Mouse (Mus musculus): ENCODE measurements around the gene Cpsf4l.

The Cpsf4l gene

GRCm38 (mm10) chr11:113699643-113700042 is 10.2 kb downstream of the Cpsf4l start:
- DNase-seq (ENCODE audit: extremely low spot score), result no peak

GRCm38 (mm10) chr11:113698013-113698545 is 11.7 kb downstream of the Cpsf4l start:
- no peak for DNase-seq (ENCODE audit: extremely low spot score)

GRCm38 (mm10) chr11:113697571-113697970 is 12.2 kb downstream of the Cpsf4l start:
- DNase-seq (ENCODE audit: extremely low spot score), result no peak

GRCm38 (mm10) chr11:113691851-113692250 is 18.0 kb downstream of the Cpsf4l start:
- DNase-seq (ENCODE audit: extremely low spot score), result no peak

GRCm38 (mm10) chr11:113691318-113691717 is 18.5 kb downstream of the Cpsf4l start:
- no peak for DNase-seq (ENCODE audit: extremely low spot score)

- DNase-seq (ENCODE audit: extremely low spot score), result no peak
These were observed 19.3 kb downstream of the Cpsf4l start for GRCm38 (mm10) chr11:113690506-113690905.

GRCm38 (mm10) chr11:113687031-113687430 is 22.8 kb downstream of the Cpsf4l start:
- no peak for DNase-seq (ENCODE audit: extremely low spot score)

GRCm38 (mm10) chr11:113684707-113685426 is 24.9 kb downstream of the Cpsf4l start:
- DNase-seq (ENCODE audit: extremely low spot score), result no peak

GRCm38 (mm10) chr11:113683957-113684706 is 25.7 kb downstream of the Cpsf4l start, which contains the start of the genes Fam104a and D11Wsu47e:
Gene Fam104a, minus strand, starts transcription at chr11:113684155.
Gene D11Wsu47e, plus strand, starts transcription at chr11:113684412.
- peak; percentile 96 for DNase-seq (ENCODE audit: extremely low spot score)

- no peak for DNase-seq (ENCODE audit: extremely low spot score)
These were observed 26.2 kb downstream of the Cpsf4l start for GRCm38 (mm10) chr11:113683627-113683956.

- peak; percentile 71 for DNase-seq (ENCODE audit: extremely low spot score)
These were observed 26.8 kb downstream of the Cpsf4l start for GRCm38 (mm10) chr11:113682897-113683626.

GRCm38 (mm10) chr11:113681979-113682378 is 27.8 kb downstream of the Cpsf4l start:
- no peak for DNase-seq (ENCODE audit: extremely low spot score)

- DNase-seq (ENCODE audit: extremely low spot score), result no peak
These were observed 28.9 kb downstream of the Cpsf4l start for GRCm38 (mm10) chr11:113680954-113681353.

- no peak for DNase-seq (ENCODE audit: extremely low spot score)
These were observed 31.4 kb downstream of the Cpsf4l start for GRCm38 (mm10) chr11:113678373-113678772.

GRCm38 (mm10) chr11:113677378-113677777 is 32.4 kb downstream of the Cpsf4l start:
- no peak for DNase-seq (ENCODE audit: extremely low spot score)

- no peak for DNase-seq (ENCODE audit: extremely low spot score)
These were observed 33.0 kb downstream of the Cpsf4l start for GRCm38 (mm10) chr11:113676847-113677246.

GRCm38 (mm10) chr11:113674595-113674994 is 35.2 kb downstream of the Cpsf4l start:
- DNase-seq (ENCODE audit: extremely low spot score), result no peak

GRCm38 (mm10) chr11:113673614-113674013 is 36.2 kb downstream of the Cpsf4l start:
- no peak for DNase-seq (ENCODE audit: extremely low spot score)

- DNase-seq (ENCODE audit: extremely low spot score), result no peak
These were observed 40.1 kb downstream of the Cpsf4l start for GRCm38 (mm10) chr11:113669711-113670110.

- no peak for DNase-seq (ENCODE audit: extremely low spot score)
These were observed 41.0 kb downstream of the Cpsf4l start for GRCm38 (mm10) chr11:113668857-113669256.

GRCm38 (mm10) chr11:113667704-113668103 is 42.1 kb downstream of the Cpsf4l start:
- no peak for DNase-seq (ENCODE audit: extremely low spot score)

- DNase-seq (ENCODE audit: extremely low spot score), result no peak
These were observed 42.7 kb downstream of the Cpsf4l start for GRCm38 (mm10) chr11:113667122-113667521.
